Mouse (Mus musculus): ENCODE measurements around the gene Kansl1. TPM values are rescaled to one million over a fixed set of nuclear protein-coding genes. Genes with fewer than 3 reads are reported as not detected.

Kansl1 gene
- total RNA-seq, 2 experiments from 2014 or later: 29.6 to 64.0 TPM

GRCm38 (mm10) chr11:104440521-104441474 lies 27.9 kb downstream of the Kansl1 start:
- no peak for ATAC-seq (replicated peaks; ENCODE audit: poor library complexity)

GRCm38 (mm10) chr11:104439703-104440102 lies 29.0 kb downstream of the Kansl1 start:
- ATAC-seq (replicated peaks; ENCODE audit: poor library complexity): no peak

GRCm38 (mm10) chr11:104438450-104438849 lies 30.2 kb downstream of the Kansl1 start:
- no peak for ATAC-seq (replicated peaks; ENCODE audit: poor library complexity)

- ATAC-seq (replicated peaks; ENCODE audit: poor library complexity): no peak
These were observed 32.2 kb downstream of the Kansl1 start for GRCm38 (mm10) chr11:104436394-104436954.

- peak; percentile 49 for ATAC-seq (replicated peaks; ENCODE audit: poor library complexity)
These were observed 32.9 kb downstream of the Kansl1 start for GRCm38 (mm10) chr11:104435753-104436152.

GRCm38 (mm10) chr11:104435141-104435540 lies 33.5 kb downstream of the Kansl1 start:
- ATAC-seq (replicated peaks; ENCODE audit: poor library complexity): no peak

GRCm38 (mm10) chr11:104432251-104432650 lies 36.4 kb downstream of the Kansl1 start:
- no peak for ATAC-seq (replicated peaks; ENCODE audit: poor library complexity)

- ATAC-seq (replicated peaks; ENCODE audit: poor library complexity): 0 out of 2 replicates have a peak, but pooled peaks have one; percentile 33
These were observed 36.9 kb downstream of the Kansl1 start for GRCm38 (mm10) chr11:104431807-104432206.

- peak; percentile 100 for ATAC-seq (replicated peaks; ENCODE audit: poor library complexity)
These were observed 43.8 kb downstream of the Kansl1 start for GRCm38 (mm10) chr11:104424727-104425416.

GRCm38 (mm10) chr11:104412254-104412653 lies 56.4 kb downstream of the Kansl1 start:
- ATAC-seq (replicated peaks; ENCODE audit: poor library complexity): no peak

GRCm38 (mm10) chr11:104407391-104407790 lies 61.3 kb downstream of the Kansl1 start:
- no peak for ATAC-seq (replicated peaks; ENCODE audit: poor library complexity)

GRCm38 (mm10) chr11:104400961-104401360 lies 67.7 kb downstream of the Kansl1 start:
- ATAC-seq (replicated peaks; ENCODE audit: poor library complexity): no peak

GRCm38 (mm10) chr11:104399459-104400216 lies 69.0 kb downstream of the Kansl1 start:
- ATAC-seq (replicated peaks; ENCODE audit: poor library complexity): no peak; the same call in 1 of the 2 replicates

GRCm38 (mm10) chr11:104395648-104396047 lies 73.0 kb downstream of the Kansl1 start:
- no peak for ATAC-seq (replicated peaks; ENCODE audit: poor library complexity)

- ATAC-seq (replicated peaks; ENCODE audit: poor library complexity): no peak
These were observed 75.5 kb downstream of the Kansl1 start for GRCm38 (mm10) chr11:104393196-104393595.

GRCm38 (mm10) chr11:104392153-104392552 lies 76.5 kb downstream of the Kansl1 start:
- no peak for ATAC-seq (replicated peaks; ENCODE audit: poor library complexity)

- peak; percentile 87 for ATAC-seq (replicated peaks; ENCODE audit: poor library complexity)
These were observed 81.4 kb downstream of the Kansl1 start for GRCm38 (mm10) chr11:104387284-104387683.

- ATAC-seq (replicated peaks; ENCODE audit: poor library complexity): no peak
These were observed 82.1 kb downstream of the Kansl1 start for GRCm38 (mm10) chr11:104386595-104386994.

- ATAC-seq (replicated peaks; ENCODE audit: poor library complexity): no peak
These were observed 85.4 kb downstream of the Kansl1 start for GRCm38 (mm10) chr11:104383167-104383810.

- ATAC-seq (replicated peaks; ENCODE audit: poor library complexity): 0 out of 2 replicates have a peak, but pooled peaks have one; percentile 17
These were observed 86.8 kb downstream of the Kansl1 start for GRCm38 (mm10) chr11:104381887-104382286.
